Mouse (Mus musculus) forebrain, embryonic 12.5 days (tissue): Measurements from ENCODE around the gene Tnfrsf13c. TPM values are rescaled to one million over a fixed set of nuclear protein-coding genes. Genes with fewer than 3 reads are reported as not detected.
A peak's percentile ranks its signal among the peaks of the same experiment; 100 is the strongest.
"Not testable (repeated sequence)": the region's sequence is repeated elsewhere in the genome, so short reads cannot be mapped to it uniquely, and the experiment has no call there.

Experiments used
- ATAC-seq: fragments of 200-750 bp; cut with Nextera tagmentation; 2 replicates; pipeline ENCODE4 v1.8.0; 2017; ENCODE audit warnings: moderate TSS enrichment; ENCODE audit not compliant: low FRiP score
- H3K27ac ChIP-seq: fragments of 300-500 bp; sonication (generic); 2 replicates; pipeline ENCODE4 v1.5.1; 2016; ENCODE audit warnings: mild to moderate bottlenecking
- H3K27me3 ChIP-seq: fragments of 300-500 bp; sonication (generic); 2 replicates; pipeline ENCODE4 v1.6.1; 2016; ENCODE audit warnings: mild to moderate bottlenecking
- H3K36me3 ChIP-seq: fragments of 300-500 bp; sonication (generic); replicated peaks from 2 replicates; pipeline ENCODE4 v1.6.1; 2016; ENCODE audit warnings: mild to moderate bottlenecking
- H3K4me1 ChIP-seq: fragments of 300-500 bp; sonication (generic); 2 replicates; pipeline ENCODE4 v1.6.1; 2016
- H3K4me2 ChIP-seq: fragments of 300-500 bp; sonication (generic); 2 replicates; pipeline ENCODE4 v1.6.1; 2016; ENCODE audit warnings: mild to moderate bottlenecking, moderate library complexity
- H3K4me3 ChIP-seq: fragments of 300-500 bp; sonication (generic); replicated peaks from 2 replicates; pipeline ENCODE4 v1.5.1; 2016; ENCODE audit warnings: mild to moderate bottlenecking
- H3K9ac ChIP-seq: fragments of 300-500 bp; sonication (generic); 2 replicates; pipeline ENCODE4 v1.6.1; 2016; ENCODE audit warnings: mild to moderate bottlenecking
- H3K9me3 ChIP-seq: fragments of 300-500 bp; sonication (generic); 2 replicates; pipeline ENCODE4 v1.6.1; 2016
- WGBS: fragments of 180-500 bp; shearing (Covaris S2); methylation state at CpG from one replicate; pipeline ENCODE4 v1.1.7; 2016; 5-methylcytosine and 5-hydroxymethylcytosine counted together
- polyA plus RNA-seq: library from polyadenylated mRNA; unstranded; fragments of >200 nt; fragmentation: Nextera tagmentation; extraction: Ambion mirVana; gene quantifications from 2 replicates; pipeline ENCODE4 v1.2.1, GENCODE M21; 2016

Gene Tnfrsf13c
- polyA plus RNA-seq, 1 experiment from 2014 or later: 0.29 TPM

DNA sequence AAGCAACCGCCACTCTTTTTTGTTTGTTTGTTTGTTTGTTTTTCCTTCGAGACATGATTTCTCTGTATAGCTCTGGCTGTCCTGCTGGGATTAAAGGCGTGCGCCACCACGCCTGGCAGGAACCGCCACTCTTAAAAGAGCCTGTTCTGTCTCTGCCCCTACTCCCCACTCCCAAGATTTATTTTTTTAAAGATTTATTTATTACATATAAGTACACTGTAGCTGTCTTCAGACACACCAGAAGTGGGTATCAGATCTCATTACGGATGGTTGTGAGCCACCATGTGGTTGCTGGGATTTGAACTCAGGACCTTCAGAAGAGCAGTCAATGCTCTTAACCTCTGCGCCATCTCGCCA is 20.6 kb upstream of the Tnfrsf13c start:
- Histone ChIP-seq H3K27ac (peak overlapping the region; percentile 95), H3K4me2 (peak overlapping the region; percentile 85), H3K4me3 (peak overlapping the region; percentile 65), H3K9ac (peak overlapping the region; percentile 71)
- not testable (repeated sequence) for H3K27me3 ChIP-seq, H3K4me1 ChIP-seq, ATAC-seq, H3K36me3 ChIP-seq, H3K9me3 ChIP-seq
- 23% methylated on average over 9 of the region's 9 CpGs for WGBS

- Histone ChIP-seq H3K9ac (peak within 1 kb of the TSS; percentile 71), H3K36me3 (0 out of 2 replicates have a peak, but pooled peaks cover under 1% of the 10 kb centered on the region), H3K4me1 (peaks cover 10% of the 10 kb centered on the region), H3K27me3 (no peaks in the 10 kb centered on the region), H3K4me2 (peak within 1 kb of the TSS; percentile 85), H3K9me3 (no peaks in the 10 kb centered on the region), H3K27ac (peak within 1 kb of the TSS; percentile 95), H3K4me3 (peak within 1 kb of the TSS; percentile 65)
- under 1% methylated on average over 65 of the region's 65 CpGs for WGBS
- peak; percentile 98 for ATAC-seq
Observed at GRCm38 (mm10) chr15:82244115-82244804, 20.1 kb upstream of the Tnfrsf13c start, which contains the start of gene Cenpm. TSS of gene Cenpm (minus strand) at chr15:82244748.

- H3K27me3 ChIP-seq: no peaks in the 10 kb centered on the region
- WGBS: 5% methylated on average over 12 of the region's 12 CpGs
- peak overlapping the region; percentile 85 for H3K4me2 ChIP-seq
- H3K27ac ChIP-seq: peak overlapping the region; percentile 95; the same call in 1 of the 2 replicates
- no peak; the same call in 1 of the 2 replicates for ATAC-seq
- peak overlapping the region; percentile 71 for H3K9ac ChIP-seq
- no peaks in the 10 kb centered on the region for H3K9me3 ChIP-seq
- peak overlapping the region; percentile 65 for H3K4me3 ChIP-seq
- H3K36me3 ChIP-seq: 0 out of 2 replicates have a peak, but pooled peaks cover 6% of the 10 kb centered on the region
- H3K4me1 ChIP-seq: peaks cover 10% of the 10 kb centered on the region
Observed at GRCm38 (mm10) chr15:82243742-82244114, 19.6 kb upstream of the Tnfrsf13c start.

GRCm38 (mm10) chr15:82243311-82243710 is 19.1 kb upstream of the Tnfrsf13c start:
- H3K36me3 ChIP-seq: 0 out of 2 replicates have a peak, but pooled peaks cover 10% of the 10 kb centered on the region
- H3K9me3 ChIP-seq: no peaks in the 10 kb centered on the region
- H3K9ac ChIP-seq: peak overlapping the region; percentile 71
- 77% methylated on average over 3 of the region's 3 CpGs for WGBS
- no peak for ATAC-seq
- H3K4me2 ChIP-seq: peak overlapping the region; percentile 85
- no peak overlapping the region for H3K27ac ChIP-seq
- no peaks in the 10 kb centered on the region for H3K27me3 ChIP-seq
- H3K4me3 ChIP-seq: peak overlapping the region; percentile 65
- H3K4me1 ChIP-seq: peaks cover 10% of the 10 kb centered on the region

DNA sequence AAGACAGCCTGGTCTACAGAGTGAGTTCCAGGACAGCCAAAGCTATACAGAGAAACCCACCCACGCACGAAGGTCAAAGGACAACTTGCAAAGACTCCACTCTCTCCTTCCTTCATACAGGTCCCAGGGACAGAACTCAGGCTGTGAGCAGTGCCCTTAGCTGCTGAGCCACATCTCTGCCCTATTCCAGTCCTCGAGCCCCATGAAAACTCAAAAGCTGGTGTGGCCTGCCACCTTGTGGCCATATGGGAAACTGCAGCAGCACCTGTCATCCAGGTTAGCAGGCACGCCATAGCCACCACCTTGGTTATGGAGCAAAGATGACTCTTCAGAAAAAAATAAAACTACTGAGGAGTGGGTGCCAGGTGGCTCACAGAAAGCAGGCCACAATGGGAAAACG is 12.4 kb upstream of the Tnfrsf13c start:
- ATAC-seq: peak; percentile 68; the same call in 1 of the 2 replicates
- Histone ChIP-seq H3K4me2 (no peak overlapping the region), H3K27me3 (no peaks in the 10 kb centered on the region), H3K4me3 (no peak overlapping the region), H3K9me3 (no peaks in the 10 kb centered on the region), H3K36me3 (peaks cover 20% of the 10 kb centered on the region; the same call in 1 of the 2 replicates), H3K27ac (no peak overlapping the region), H3K4me1 (no peaks in the 10 kb centered on the region), H3K9ac (no peak overlapping the region)
- 20% methylated on average over 5 of the region's 5 CpGs for WGBS

GRCm38 (mm10) chr15:82235661-82236060 is 11.5 kb upstream of the Tnfrsf13c start:
- WGBS: 73% methylated on average over 10 of the region's 10 CpGs
- Histone ChIP-seq H3K36me3 (peaks cover 20% of the 10 kb centered on the region; the same call in 1 of the 2 replicates), H3K9me3 (no peaks in the 10 kb centered on the region), H3K27ac (no peak overlapping the region), H3K9ac (no peak overlapping the region), H3K27me3 (no peaks in the 10 kb centered on the region), H3K4me3 (no peak overlapping the region), H3K4me1 (no peaks in the 10 kb centered on the region), H3K4me2 (no peak overlapping the region)
- ATAC-seq: no peak

GRCm38 (mm10) chr15:82232651-82233050 is 8.5 kb upstream of the Tnfrsf13c start:
- H3K9me3 ChIP-seq: no peaks in the 10 kb centered on the region
- peaks cover 8% of the 10 kb centered on the region; the same call in 1 of the 2 replicates for H3K4me1 ChIP-seq
- H3K27ac ChIP-seq: no peak overlapping the region
- peaks cover 7% of the 10 kb centered on the region; the same call in 1 of the 2 replicates for H3K36me3 ChIP-seq
- 68% methylated on average over 4 of the region's 4 CpGs for WGBS
- ATAC-seq: no peak
- H3K9ac ChIP-seq: no peak overlapping the region
- no peak overlapping the region for H3K4me3 ChIP-seq
- H3K27me3 ChIP-seq: no peaks in the 10 kb centered on the region
- H3K4me2 ChIP-seq: no peak overlapping the region

- ATAC-seq: no peak
- H3K9me3 ChIP-seq: no peaks in the 10 kb centered on the region
- no peak overlapping the region for H3K4me2 ChIP-seq
- no peaks in the 10 kb centered on the region for H3K27me3 ChIP-seq
- H3K9ac ChIP-seq: no peak overlapping the region
- no peak overlapping the region for H3K4me3 ChIP-seq
- no peak overlapping the region for H3K27ac ChIP-seq
- peaks cover 7% of the 10 kb centered on the region; the same call in 1 of the 2 replicates for H3K36me3 ChIP-seq
- H3K4me1 ChIP-seq: peaks cover 8% of the 10 kb centered on the region; the same call in 1 of the 2 replicates
- WGBS: 63% methylated on average over 11 of the region's 11 CpGs
Observed at GRCm38 (mm10) chr15:82231591-82232378, 7.6 kb upstream of the Tnfrsf13c start.

- Histone ChIP-seq H3K27me3 (peaks cover 2% of the 10 kb centered on the region; the same call in 1 of the 2 replicates), H3K9me3 (no peaks in the 10 kb centered on the region)
Observed at GRCm38 (mm10) chr15:82231100-82231499, 6.9 kb upstream of the Tnfrsf13c start.

DNA sequence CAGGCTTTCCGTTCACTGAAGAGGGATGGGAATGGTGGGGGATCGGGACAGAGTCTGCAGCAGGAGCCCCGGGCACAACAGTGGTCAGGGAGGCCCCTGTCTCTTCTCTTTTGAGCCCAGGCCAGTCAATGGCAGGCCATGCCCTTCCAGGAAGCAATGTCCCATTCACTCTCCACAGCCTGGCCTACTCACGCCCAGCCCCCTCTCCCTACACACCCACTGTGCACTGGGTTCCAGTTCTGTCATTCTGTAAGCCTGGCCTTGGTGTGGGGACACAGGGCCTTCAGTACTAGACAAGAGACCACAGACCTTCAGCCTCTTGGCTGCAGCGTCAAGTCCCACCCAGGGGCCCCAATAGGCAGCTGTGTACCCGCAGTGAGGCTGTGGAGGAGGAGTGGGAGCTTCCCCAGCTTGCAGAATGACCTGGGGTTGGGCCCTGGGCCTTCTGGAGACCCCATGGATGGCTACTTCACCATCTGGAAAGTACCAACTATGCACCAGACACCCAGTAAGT is 6.0 kb upstream of the Tnfrsf13c start:
- Histone ChIP-seq H3K27ac (no peak overlapping the region; the same call in 1 of the 2 replicates), H3K4me3 (no peak overlapping the region), H3K9ac (no peak overlapping the region), H3K36me3 (peaks cover 7% of the 10 kb centered on the region; the same call in 1 of the 2 replicates), H3K27me3 (peaks cover 12% of the 10 kb centered on the region), H3K4me2 (no peak overlapping the region), H3K4me1 (peaks cover 8% of the 10 kb centered on the region; the same call in 1 of the 2 replicates), H3K9me3 (no peaks in the 10 kb centered on the region)
- no peak for ATAC-seq
- WGBS: 62% methylated on average over 6 of the region's 6 CpGs

More at GRCm38 (mm10) chr15:82231100-82231499, 6.9 kb upstream of the Tnfrsf13c start:
- WGBS: 82% methylated on average over 4 of the region's 4 CpGs
- H3K4me2 ChIP-seq: no peak overlapping the region
- no peak overlapping the region for H3K9ac ChIP-seq
- no peak overlapping the region for H3K4me3 ChIP-seq
- H3K27ac ChIP-seq: no peak overlapping the region
- ATAC-seq: 0 out of 2 replicates have a peak, but pooled peaks have one; percentile 46
- H3K36me3 ChIP-seq: peaks cover 7% of the 10 kb centered on the region; the same call in 1 of the 2 replicates
- H3K4me1 ChIP-seq: peaks cover 8% of the 10 kb centered on the region; the same call in 1 of the 2 replicates

DNA sequence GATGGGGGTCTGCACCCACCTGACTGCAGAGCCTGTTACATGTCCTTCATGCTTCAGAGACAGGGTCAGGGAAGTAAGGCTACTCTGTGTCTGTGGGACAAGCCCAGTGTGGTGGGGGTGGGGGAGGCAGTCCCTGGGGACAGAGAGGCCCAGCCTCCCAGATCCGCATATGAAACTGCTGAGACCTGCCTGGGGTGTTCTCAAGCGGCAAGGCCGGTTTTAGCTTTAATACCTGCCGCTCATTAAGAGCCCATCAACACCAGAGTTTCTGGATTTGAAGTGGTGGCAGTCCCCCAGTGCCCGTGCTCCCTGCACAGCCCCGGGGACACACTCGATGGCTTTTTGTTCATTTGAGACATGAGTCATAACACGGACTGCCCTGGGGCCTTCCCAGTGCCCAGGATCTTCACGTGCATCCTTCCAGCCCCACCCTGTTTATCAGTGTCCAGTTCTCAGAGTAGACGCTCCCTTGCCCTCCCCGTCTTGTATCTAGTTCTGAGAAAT is 5.4 kb upstream of the Tnfrsf13c start:
- H3K4me2 ChIP-seq: no peak overlapping the region
- H3K9ac ChIP-seq: no peak overlapping the region
- H3K27me3 ChIP-seq: peaks cover 18% of the 10 kb centered on the region
- H3K27ac ChIP-seq: no peak overlapping the region
- 32% methylated on average over 11 of the region's 11 CpGs for WGBS
- ATAC-seq: no peak
- no peak overlapping the region for H3K4me3 ChIP-seq
- H3K4me1 ChIP-seq: peaks cover 8% of the 10 kb centered on the region; the same call in 1 of the 2 replicates
- peaks cover 7% of the 10 kb centered on the region; the same call in 1 of the 2 replicates for H3K36me3 ChIP-seq
- no peaks in the 10 kb centered on the region for H3K9me3 ChIP-seq

DNA sequence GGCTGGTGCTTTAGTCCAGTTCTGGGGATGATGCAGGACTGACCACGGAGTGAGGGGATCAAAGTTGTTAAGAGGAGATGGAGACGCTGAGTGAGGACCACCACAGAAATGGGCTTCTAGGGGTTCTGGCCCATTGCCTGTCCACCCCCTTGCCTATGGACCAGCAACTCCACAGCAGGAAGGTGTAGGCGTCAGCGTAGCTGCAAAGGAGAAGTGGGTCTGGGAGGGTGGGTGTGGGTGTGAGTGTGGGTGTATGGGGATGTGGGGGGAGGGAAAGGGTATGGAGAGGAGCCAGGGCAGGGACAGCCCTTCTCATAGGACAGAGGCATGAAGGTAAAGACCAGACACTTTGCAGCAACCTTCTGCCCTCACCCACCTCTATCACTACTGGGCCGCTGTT is 1.6 kb upstream of the Tnfrsf13c start:
- Histone ChIP-seq H3K9me3 (no peaks in the 10 kb centered on the region), H3K4me1 (peaks cover 25% of the 10 kb centered on the region), H3K27me3 (peaks cover 43% of the 10 kb centered on the region), H3K36me3 (no peaks in the 10 kb centered on the region), H3K4me2 (no peak overlapping the region), H3K27ac (no peak overlapping the region), H3K9ac (no peak overlapping the region), H3K4me3 (no peak overlapping the region)
- WGBS: 91% methylated on average over 5 of the region's 5 CpGs
- no peak for ATAC-seq
